Mouse (Mus musculus) layer of hippocampus, postnatal 25 days (tissue): ENCODE data around the gene Zfp213. TPM values are rescaled to one million over a fixed set of nuclear protein-coding genes. Genes with fewer than 3 reads are reported as not detected.
"Not testable (repeated sequence)": the region's sequence is repeated elsewhere in the genome, so short reads cannot be mapped to it uniquely, and the experiment has no call there.

ENCODE experiments used
- DNase-seq, 2 experiments: peaks; one replicate each; pipeline ENCODE4 v3.0.0; 2022; ENCODE audit warnings: mixed read lengths in 2 of 2, low spot score in 1 of 2; ENCODE audit errors: extremely low spot score in 1 of 2
- total RNA-seq, 2 experiments: library from RNA; stranded (reverse); gene quantifications; 2 replicates each; pipeline ENCODE4 v1.2.3; 2021

Zfp213 gene
- total RNA-seq, 2 experiments from 2014 or later = 5.5 to 7.6 TPM

GRCm38 (mm10) chr17:23546702-23547505, 17.1 kb downstream of the Zfp213 start:
- DNase-seq = peak; percentile 94 to 98

GRCm38 (mm10) chr17:23546333-23546701, 17.7 kb downstream of the Zfp213 start:
- DNase-seq = peak; percentile 71 to 82

GRCm38 (mm10) chr17:23545841-23546240, 18.2 kb downstream of the Zfp213 start:
- DNase-seq = no peak

- DNase-seq = no peak
These were observed 19.3 kb downstream of the Zfp213 start for GRCm38 (mm10) chr17:23544766-23545165.

- no peak for DNase-seq
These were observed 20.1 kb downstream of the Zfp213 start for GRCm38 (mm10) chr17:23543983-23544382.

- DNase-seq = no peak
These were observed 20.7 kb downstream of the Zfp213 start for GRCm38 (mm10) chr17:23543325-23543724.

GRCm38 (mm10) chr17:23542835-23543234, 21.2 kb downstream of the Zfp213 start:
- no peak for DNase-seq

GRCm38 (mm10) chr17:23542004-23542720, 21.9 kb downstream of the Zfp213 start:
- no peak for DNase-seq

- DNase-seq = peak in 1 of 2 experiments; percentile 37
These were observed 23.2 kb downstream of the Zfp213 start for GRCm38 (mm10) chr17:23540605-23541475.

GRCm38 (mm10) chr17:23540106-23540505, 23.9 kb downstream of the Zfp213 start:
- no peak for DNase-seq

GRCm38 (mm10) chr17:23539608-23540007, 24.4 kb downstream of the Zfp213 start:
- DNase-seq = no peak

- DNase-seq = no peak
These were observed 25.6 kb downstream of the Zfp213 start for GRCm38 (mm10) chr17:23538299-23539015.

- DNase-seq = no peak
These were observed 26.3 kb downstream of the Zfp213 start for GRCm38 (mm10) chr17:23537554-23538255.

GRCm38 (mm10) chr17:23535046-23535788, 28.8 kb downstream of the Zfp213 start:
- DNase-seq = not testable (repeated sequence)

- DNase-seq = not testable (repeated sequence)
These were observed 30.2 kb downstream of the Zfp213 start for GRCm38 (mm10) chr17:23533591-23534490.

- DNase-seq = not testable (repeated sequence)
These were observed 32.6 kb downstream of the Zfp213 start for GRCm38 (mm10) chr17:23531408-23531807.

GRCm38 (mm10) chr17:23522941-23523732, 40.9 kb downstream of the Zfp213 start:
- DNase-seq = not testable (repeated sequence)
